Mouse (Mus musculus) ES-Bruce4 (cell line): ENCODE measurements around the gene St6galnac6.

ENCODE experiments used
- CTCF ChIP-seq: IDR thresholded peaks from one replicate; pipeline ENCODE4 v1.8.1; 2011; ENCODE audit warnings: low read depth, low read length
- EP300 ChIP-seq: IDR thresholded peaks from 2 replicates; pipeline ENCODE4 v1.6.1; 2011; ENCODE audit warnings: low read depth, low read length; ENCODE audit not compliant: insufficient read depth
- POLR2A ChIP-seq: IDR thresholded peaks from one replicate; pipeline ENCODE4 v1.8.1; 2011; ENCODE audit warnings: low read length; ENCODE audit not compliant: insufficient read depth

DNA sequence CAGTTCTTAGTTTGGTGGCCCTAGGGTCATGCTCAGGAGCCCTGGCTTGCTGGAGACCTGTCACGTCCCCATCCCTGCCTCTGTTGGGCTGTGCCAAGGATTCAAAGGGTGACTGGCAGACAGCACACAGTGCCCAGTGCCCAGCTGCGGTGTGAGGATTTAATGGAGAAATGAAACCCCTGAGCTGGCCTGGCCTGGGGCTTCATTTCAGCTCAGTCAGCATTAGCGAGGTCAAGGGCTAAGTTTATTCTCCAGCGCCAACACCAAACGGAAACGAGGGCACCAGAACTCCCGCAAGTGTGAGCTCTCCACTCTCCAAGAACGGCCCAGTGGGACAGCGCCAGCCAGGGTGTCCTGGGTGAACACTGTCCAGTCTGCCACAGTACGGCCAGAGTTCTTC, 9.3 kb upstream of the St6galnac6 start:
- TF ChIP-seq POLR2A = no peak
- TF ChIP-seq CTCF = no peak
- TF ChIP-seq EP300 = no peak
